Mouse (Mus musculus) C2C12 (cell line): ENCODE measurements around the gene Klf3. TPM values are rescaled to one million over a fixed set of nuclear protein-coding genes. Genes with fewer than 3 reads are reported as not detected.

ENCODE experiments used
- H3K27me3 ChIP-seq: one replicate; pipeline ENCODE4 v1.6.1; 2011; ENCODE audit not compliant: control insufficient read depth, insufficient read depth, insufficient read length
- H3K36me3 ChIP-seq: one replicate; pipeline ENCODE4 v1.6.1; 2011; ENCODE audit not compliant: control insufficient read depth, insufficient read depth
- H3K4me3 ChIP-seq: one replicate; pipeline ENCODE4 v1.5.1; 2011; ENCODE audit warnings: mild to moderate bottlenecking, control low read depth; ENCODE audit not compliant: poor library complexity, insufficient read depth, severe bottlenecking
- H3K79me2 ChIP-seq: one replicate; pipeline ENCODE4 v1.6.1; 2011; ENCODE audit not compliant: control insufficient read depth, insufficient read depth
- H3K79me3 ChIP-seq: one replicate; pipeline ENCODE4 v1.6.1; 2011; ENCODE audit warnings: low read depth, control low read depth
- H3ac ChIP-seq: one replicate; pipeline ENCODE3; 2011; ENCODE audit warnings: low read depth; ENCODE audit not compliant: control insufficient read depth, insufficient read length
- CEBPB ChIP-seq: IDR thresholded peaks from one replicate; pipeline ENCODE4 v1.6.1; 2011; ENCODE audit warnings: low read depth, mild to moderate bottlenecking, control low read depth, moderate library complexity
- CTCF ChIP-seq: IDR thresholded peaks from one replicate; pipeline ENCODE4 v1.5.1; 2011; ENCODE audit not compliant: control insufficient read depth, insufficient read depth, insufficient read length
- FOSL1 ChIP-seq: IDR thresholded peaks from one replicate; pipeline ENCODE4 v1.8.0; 2011; ENCODE audit warnings: mild to moderate bottlenecking, low read length; ENCODE audit not compliant: poor library complexity, insufficient read depth, severe bottlenecking
- MAX ChIP-seq: IDR thresholded peaks from one replicate; pipeline ENCODE4 v1.6.1; 2011; ENCODE audit warnings: mild to moderate bottlenecking, control low read depth
- MYOD1 ChIP-seq: IDR thresholded peaks from one replicate; pipeline ENCODE4 v1.6.1; 2011; ENCODE audit warnings: low read depth; ENCODE audit not compliant: control insufficient read depth, insufficient read length
- MYOG ChIP-seq: IDR thresholded peaks from one replicate; pipeline ENCODE4 v1.6.1; 2011; ENCODE audit not compliant: control insufficient read depth, insufficient read length; ENCODE audit errors: extremely low read depth
- USF1 ChIP-seq: IDR thresholded peaks from one replicate; pipeline ENCODE4 v1.6.1; 2011; ENCODE audit warnings: low read depth, mild to moderate bottlenecking, control low read depth, moderate library complexity
- polyA plus RNA-seq: library from polyadenylated mRNA; unstranded; fragments of >200 nt; fragmentation: generic; extraction: Trizol; gene quantifications from one replicate; pipeline ENCODE4 v1.2.1, GENCODE M21; 2012; ENCODE audit warnings: missing spikeins

Klf3 gene
- polyA plus RNA-seq, 1 experiment, result 9.5 TPM

- no peak overlapping the region for H3ac ChIP-seq
- no peaks in the 10 kb centered on the region for H3K36me3 ChIP-seq
- no peaks in the 10 kb centered on the region for H3K79me2 ChIP-seq
- H3K79me3 ChIP-seq, result no peaks in the 10 kb centered on the region
- H3K4me3 ChIP-seq, result no peak overlapping the region
- TF ChIP-seq MYOD1 (no peak), CEBPB (no peak), MAX (no peak), MYOG (no peak), USF1 (no peak), CTCF (no peak), FOSL1 (no peak)
- H3K27me3 ChIP-seq, result no peaks in the 10 kb centered on the region
These were observed 62.2 kb downstream of the Klf3 start for GRCm38 (mm10) chr5:64865219-64865964.

GRCm38 (mm10) chr5:64866331-64867050 lies 63.3 kb downstream of the Klf3 start:
- Histone ChIP-seq H3K27me3 (no peaks in the 10 kb centered on the region), H3K79me3 (no peaks in the 10 kb centered on the region), H3K4me3 (no peak overlapping the region), H3ac (no peak overlapping the region), H3K36me3 (no peaks in the 10 kb centered on the region), H3K79me2 (no peaks in the 10 kb centered on the region)
- TF ChIP-seq FOSL1 (no peak), MAX (no peak), MYOD1 (no peak), USF1 (no peak), CTCF (no peak), CEBPB (no peak), MYOG (no peak)

- Histone ChIP-seq H3K36me3 (no peaks in the 10 kb centered on the region), H3K4me3 (no peak overlapping the region), H3K79me3 (no peaks in the 10 kb centered on the region), H3K79me2 (no peaks in the 10 kb centered on the region), H3K27me3 (no peaks in the 10 kb centered on the region), H3ac (no peak overlapping the region)
- no peak for TF ChIP-seq MYOG
- no peak for TF ChIP-seq USF1
- TF ChIP-seq CTCF, result no peak
- no peak for TF ChIP-seq MYOD1
- TF ChIP-seq CEBPB, result no peak
- peak; percentile 79 for TF ChIP-seq FOSL1
- peak; percentile 16 for TF ChIP-seq MAX
These were observed 63.9 kb downstream of the Klf3 start for GRCm38 (mm10) chr5:64867124-64867523.

- Histone ChIP-seq H3ac (peak overlapping the region; percentile 27), H3K4me3 (no peak overlapping the region), H3K27me3 (no peaks in the 10 kb centered on the region), H3K79me3 (no peaks in the 10 kb centered on the region), H3K79me2 (no peaks in the 10 kb centered on the region), H3K36me3 (no peaks in the 10 kb centered on the region)
- TF ChIP-seq MAX (no peak), CTCF (no peak), USF1 (no peak), MYOD1 (no peak), FOSL1 (no peak)
These were observed 64.4 kb downstream of the Klf3 start for GRCm38 (mm10) chr5:64867551-64867950.

- TF ChIP-seq MAX, result no peak
- TF ChIP-seq MYOD1, result no peak
- no peak for TF ChIP-seq CEBPB
- TF ChIP-seq MYOG, result no peak
- no peak for TF ChIP-seq FOSL1
- no peak for TF ChIP-seq CTCF
- no peak for TF ChIP-seq USF1
- Histone ChIP-seq H3K79me2 (no peaks in the 10 kb centered on the region), H3K79me3 (no peaks in the 10 kb centered on the region), H3K27me3 (no peaks in the 10 kb centered on the region), H3ac (no peak overlapping the region), H3K36me3 (no peaks in the 10 kb centered on the region), H3K4me3 (no peak overlapping the region)
These were observed 73.1 kb downstream of the Klf3 start for GRCm38 (mm10) chr5:64876086-64876830.
